Mouse (Mus musculus): ENCODE measurements at regions not wholly inside any gene's neighbourhood (a gene's known extent, or its start where the extent isn't known, plus 50 kb on each side); places are given as distances from the start of the nearest gene placed in this dataset.

DNA sequence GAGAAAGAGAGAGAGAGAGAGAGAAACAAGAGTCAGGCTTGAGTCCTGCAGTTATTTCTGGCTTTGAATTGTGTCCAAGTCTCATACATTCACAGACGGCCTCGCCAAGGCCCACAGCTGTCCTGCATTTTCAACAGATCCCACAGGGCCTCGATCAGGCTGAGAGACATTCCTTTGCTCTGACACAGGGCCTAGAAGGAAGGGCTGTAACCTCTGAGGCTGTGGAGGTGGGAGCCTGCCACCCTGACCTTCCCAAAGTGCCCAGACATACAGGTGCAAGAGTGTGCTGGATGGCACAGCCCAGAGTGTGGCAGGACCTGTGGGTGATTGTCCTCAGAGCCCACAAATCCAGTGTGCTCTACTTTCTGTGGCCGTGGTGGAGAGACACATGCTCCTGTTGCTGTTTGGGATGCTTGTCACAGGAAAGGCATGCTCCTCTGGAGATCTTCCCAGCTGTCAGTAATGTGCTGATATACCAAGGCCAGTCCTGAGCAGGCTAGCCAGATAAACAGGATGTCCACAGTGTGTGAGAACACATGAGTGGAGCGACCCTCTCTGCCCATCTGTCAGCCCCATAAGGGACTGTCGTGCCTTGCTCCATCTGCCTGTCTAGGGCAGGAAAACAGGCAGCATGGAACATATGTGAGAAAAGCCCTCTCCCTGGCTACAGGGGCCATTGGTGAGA lies 151.2 kb upstream of the Gm5148 start:
- H3K27ac ChIP-seq (ENCODE audit: low read depth), result peak overlapping the region; percentile 94
- no peak; the same call in 1 of the 2 replicates for TF ChIP-seq CTCF (IDR thresholded peaks at IDR 0.05; ENCODE audit: low read depth)
- ATAC-seq (ENCODE audit: insufficient read depth), result peak; percentile 98

DNA sequence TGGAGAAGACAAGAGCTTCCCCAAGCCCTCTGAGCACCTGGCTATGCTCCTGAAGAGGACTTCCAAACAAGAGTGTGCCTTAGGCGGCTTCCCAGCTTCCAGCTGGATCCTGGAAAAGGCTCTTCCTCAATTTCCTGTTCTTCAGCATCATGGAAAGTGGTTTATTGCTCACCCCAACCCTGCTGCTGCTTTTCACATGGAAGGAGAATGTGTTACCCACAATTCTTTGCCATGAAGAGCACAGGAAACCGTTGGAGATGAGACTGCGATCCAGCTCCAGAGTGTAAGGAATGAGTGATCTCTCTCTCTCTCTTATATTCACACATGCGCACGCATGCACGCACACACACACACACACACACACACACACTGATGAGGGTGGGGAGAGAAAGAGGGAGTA lies 150.6 kb upstream of the Gm5148 start:
- H3K4me2 ChIP-seq, result no peak overlapping the region
- no peak for TF ChIP-seq CTCF (IDR thresholded peaks at IDR 0.05; ENCODE audit: low read depth)

More for the DNA sequence above, 151.2 kb upstream of the Gm5148 start:
- Histone ChIP-seq H3K4me3 (ENCODE audit: low read depth, low read length) (no peak overlapping the region), H3K9ac (no peak overlapping the region), H3K36me3 (ENCODE audit: insufficient read depth) (no peaks in the 10 kb centered on the region), H3K4me2 (peak overlapping the region; percentile 27; the same call in 1 of the 2 replicates), H3K4me1 (ENCODE audit: insufficient read depth) (peaks cover 12% of the 10 kb centered on the region), H3K27me3 (ENCODE audit: insufficient read depth, low read length) (no peaks in the 10 kb centered on the region), H3K9me3 (ENCODE audit: low read depth, low read length) (no peaks in the 10 kb centered on the region)
- 9% methylated on average over 6 of the region's 6 CpGs for WGBS
- DNase-seq, result peak; percentile 95

DNA sequence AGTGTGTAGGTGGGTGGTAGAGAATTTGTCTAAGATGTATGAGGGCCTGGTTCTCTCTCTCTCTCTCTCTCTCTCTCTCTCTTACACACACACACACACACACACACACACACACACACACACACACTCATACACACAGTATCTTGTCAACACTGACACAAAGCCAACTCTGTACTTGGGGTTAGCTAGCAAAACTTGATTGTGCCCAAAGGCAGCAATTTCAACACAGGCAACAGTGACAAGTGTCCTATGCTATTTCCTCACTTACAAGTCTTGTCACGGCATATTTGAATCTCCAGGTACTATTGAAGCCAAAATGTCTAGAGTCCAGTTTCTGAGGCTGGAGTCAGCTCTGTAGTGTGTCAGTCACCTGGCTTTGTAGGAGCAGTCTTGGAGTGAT lies 150.1 kb upstream of the Gm5148 start:
- Histone ChIP-seq H3K36me3 (ENCODE audit: insufficient read depth) (no peaks in the 10 kb centered on the region), H3K27me3 (ENCODE audit: insufficient read depth, low read length) (no peaks in the 10 kb centered on the region), H3K4me3 (ENCODE audit: low read depth, low read length) (no peak overlapping the region), H3K4me2 (no peak overlapping the region), H3K4me1 (ENCODE audit: insufficient read depth) (peaks cover 12% of the 10 kb centered on the region), H3K9ac (no peak overlapping the region), H3K9me3 (ENCODE audit: low read depth, low read length) (no peaks in the 10 kb centered on the region), H3K27ac (ENCODE audit: low read depth) (peak overlapping the region; percentile 94)
- DNase-seq, result no peak
- 79% methylated on average over 1 of the region's 1 CpGs for WGBS
- no peak for TF ChIP-seq CTCF (IDR thresholded peaks at IDR 0.05; ENCODE audit: low read depth)
- ATAC-seq (ENCODE audit: insufficient read depth), result no peak

More for the DNA sequence above, 150.6 kb upstream of the Gm5148 start:
- ATAC-seq (ENCODE audit: insufficient read depth) (peak; percentile 49), DNase-seq (peak; percentile 74)
- WGBS, result 49% methylated on average over 6 of the region's 6 CpGs
- Histone ChIP-seq H3K36me3 (ENCODE audit: insufficient read depth) (no peaks in the 10 kb centered on the region), H3K27ac (ENCODE audit: low read depth) (peak overlapping the region; percentile 94), H3K4me1 (ENCODE audit: insufficient read depth) (peaks cover 12% of the 10 kb centered on the region), H3K27me3 (ENCODE audit: insufficient read depth, low read length) (no peaks in the 10 kb centered on the region), H3K9me3 (ENCODE audit: low read depth, low read length) (no peaks in the 10 kb centered on the region), H3K9ac (no peak overlapping the region), H3K4me3 (ENCODE audit: low read depth, low read length) (no peak overlapping the region)

- no peak for ATAC-seq (ENCODE audit: insufficient read depth)
- peaks cover 12% of the 10 kb centered on the region; the same call in 1 of the 2 replicates for H3K4me1 ChIP-seq (ENCODE audit: insufficient read depth)
- no peak for TF ChIP-seq CTCF (IDR thresholded peaks at IDR 0.05; ENCODE audit: low read depth)
- H3K9ac ChIP-seq, result no peak overlapping the region
- no peak overlapping the region for H3K4me3 ChIP-seq (ENCODE audit: low read depth, low read length)
- no peak for DNase-seq
- H3K36me3 ChIP-seq (ENCODE audit: insufficient read depth), result no peaks in the 10 kb centered on the region
- H3K27ac ChIP-seq (ENCODE audit: low read depth), result no peak overlapping the region
- WGBS, result 85% methylated on average over 3 of the region's 3 CpGs
- H3K27me3 ChIP-seq (ENCODE audit: insufficient read depth, low read length), result no peaks in the 10 kb centered on the region
- H3K9me3 ChIP-seq (ENCODE audit: low read depth, low read length), result no peaks in the 10 kb centered on the region
- H3K4me2 ChIP-seq, result no peak overlapping the region
Observed at GRCm38 (mm10) chr3:37872329-37872728, 148.0 kb upstream of the Gm5148 start.

DNA sequence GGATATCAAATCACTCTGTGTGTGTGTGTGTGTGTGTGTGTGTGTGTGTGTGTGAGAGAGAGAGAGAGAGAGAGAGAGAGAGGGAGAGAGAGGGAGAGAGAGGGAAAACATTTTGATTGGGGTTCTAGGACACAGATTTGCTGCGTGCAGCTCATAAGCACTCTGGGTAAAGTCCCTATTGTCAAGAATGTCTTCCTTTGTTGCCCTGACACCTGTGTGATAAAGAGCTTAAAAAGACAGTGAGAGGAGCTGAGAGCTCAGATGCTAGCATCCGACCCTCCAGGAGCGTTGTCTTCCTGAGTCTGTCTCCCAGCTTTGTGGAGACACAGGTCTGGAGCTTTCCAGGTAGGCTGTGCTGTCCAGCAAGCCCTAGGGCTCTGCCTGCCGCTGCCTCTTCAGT lies 146.8 kb upstream of the Gm5148 start:
- Histone ChIP-seq H3K9ac (no peak overlapping the region), H3K4me3 (ENCODE audit: low read depth, low read length) (no peak overlapping the region), H3K9me3 (ENCODE audit: low read depth, low read length) (no peaks in the 10 kb centered on the region), H3K27ac (ENCODE audit: low read depth) (no peak overlapping the region), H3K4me2 (no peak overlapping the region), H3K27me3 (ENCODE audit: insufficient read depth, low read length) (no peaks in the 10 kb centered on the region), H3K36me3 (ENCODE audit: insufficient read depth) (no peaks in the 10 kb centered on the region), H3K4me1 (ENCODE audit: insufficient read depth) (peaks cover 7% of the 10 kb centered on the region; the same call in 1 of the 2 replicates)
- DNase-seq (no peak), ATAC-seq (ENCODE audit: insufficient read depth) (no peak)
- no peak for TF ChIP-seq CTCF (IDR thresholded peaks at IDR 0.05; ENCODE audit: low read depth)
- WGBS, result 71% methylated on average over 4 of the region's 4 CpGs

GRCm38 (mm10) chr3:37868454-37868853 lies 144.2 kb upstream of the Gm5148 start:
- H3K36me3 ChIP-seq (ENCODE audit: insufficient read depth), result no peaks in the 10 kb centered on the region
- peak; percentile 82 for DNase-seq
- no peak overlapping the region for H3K9ac ChIP-seq
- no peak for ATAC-seq (ENCODE audit: insufficient read depth)
- no peak for TF ChIP-seq CTCF (IDR thresholded peaks at IDR 0.05; ENCODE audit: low read depth)
- 43% methylated on average over 4 of the region's 4 CpGs for WGBS
- H3K9me3 ChIP-seq (ENCODE audit: low read depth, low read length), result no peaks in the 10 kb centered on the region
- no peak overlapping the region for H3K4me2 ChIP-seq
- H3K4me3 ChIP-seq (ENCODE audit: low read depth, low read length), result no peak overlapping the region
- H3K27ac ChIP-seq (ENCODE audit: low read depth), result no peak overlapping the region; the same call in 1 of the 2 replicates
- H3K4me1 ChIP-seq (ENCODE audit: insufficient read depth), result no peaks in the 10 kb centered on the region
- no peaks in the 10 kb centered on the region for H3K27me3 ChIP-seq (ENCODE audit: insufficient read depth, low read length)

DNA sequence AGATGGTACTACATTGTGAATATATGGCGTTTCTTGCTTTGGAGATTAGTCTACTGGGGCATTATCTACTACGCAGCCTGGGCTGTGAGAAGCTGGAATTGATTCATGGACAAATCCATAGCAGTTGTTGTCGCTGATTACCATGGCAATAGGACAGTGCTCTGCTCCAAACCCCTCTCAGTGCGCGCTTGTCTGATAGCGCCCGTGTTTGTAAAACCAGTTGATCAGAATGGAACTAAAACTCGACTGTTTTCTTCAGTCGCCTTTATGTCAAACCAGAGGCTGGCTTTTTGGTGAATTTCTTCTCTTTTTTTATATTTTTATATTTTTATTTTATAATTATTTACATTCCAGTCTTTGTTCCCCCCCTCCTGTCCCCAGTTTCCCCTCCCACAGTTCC lies 138.5 kb upstream of the Gm5148 start:
- Histone ChIP-seq H3K4me2 (no peak overlapping the region), H3K27ac (ENCODE audit: low read depth) (no peak overlapping the region), H3K9ac (no peak overlapping the region), H3K36me3 (ENCODE audit: insufficient read depth) (no peaks in the 10 kb centered on the region), H3K9me3 (ENCODE audit: low read depth, low read length) (no peaks in the 10 kb centered on the region), H3K4me1 (ENCODE audit: insufficient read depth) (no peaks in the 10 kb centered on the region), H3K4me3 (ENCODE audit: low read depth, low read length) (no peak overlapping the region), H3K27me3 (ENCODE audit: insufficient read depth, low read length) (no peaks in the 10 kb centered on the region)
- ATAC-seq (ENCODE audit: insufficient read depth), result no peak
- no peak for TF ChIP-seq CTCF (IDR thresholded peaks at IDR 0.05; ENCODE audit: low read depth)
- DNase-seq, result no peak
- WGBS, result 85% methylated on average over 9 of the region's 9 CpGs
